32 mouse cellular contexts compared by ENCODE assay signal in the genomic region with DNA sequence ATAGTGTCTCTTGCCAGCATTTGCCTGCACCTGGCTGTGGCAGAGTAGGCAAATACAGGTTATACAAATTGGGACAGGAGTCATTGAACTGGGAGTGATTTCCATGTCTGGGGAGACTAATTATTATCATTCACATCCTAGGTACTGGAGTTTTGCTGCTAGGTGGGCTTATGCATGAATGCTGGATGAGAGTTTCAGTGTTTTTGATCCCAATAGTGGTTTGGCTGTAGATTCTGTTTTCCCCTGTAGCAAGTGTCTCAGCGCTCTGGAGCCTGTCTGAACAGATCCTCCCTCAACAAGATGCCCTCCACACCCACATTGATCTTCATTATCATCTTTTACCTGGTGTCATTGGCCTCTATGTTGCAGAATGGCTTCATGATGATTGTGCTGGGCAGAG. TPM values are rescaled to one million over a fixed set of nuclear protein-coding genes. Genes with fewer than 3 reads are reported as not detected.
"Had no signal": no experiment of that assay in that cellular context is flagged by ENCODE, and none has a peak within 500 bp of the region (broad histone marks: within the 10 kb centered on the region; RNA-seq: fewer than 3 reads in every experiment).

Gene Tas2r143 (plus strand): TSS at position 301 of the 400 bp plus-strand sequence.

- H3K9me3 ChIP-seq: embryonic facial prominence, embryonic 10.5 days; embryonic facial prominence, embryonic 12.5 days; embryonic facial prominence, embryonic 13.5 days; embryonic facial prominence, embryonic 15.5 days; forebrain, embryonic 10.5 days; forebrain, embryonic 12.5 days; forebrain, embryonic 13.5 days; forebrain, embryonic 15.5 days had no signal

- H3K9ac ChIP-seq: embryonic facial prominence, embryonic 12.5 days; embryonic facial prominence, embryonic 13.5 days; embryonic facial prominence, embryonic 15.5 days; forebrain, embryonic 12.5 days; forebrain, embryonic 13.5 days; forebrain, embryonic 15.5 days; forebrain, postnatal 0 days had no signal

- H3K27ac ChIP-seq: embryonic facial prominence, embryonic 10.5 days; embryonic facial prominence, embryonic 12.5 days; embryonic facial prominence, embryonic 13.5 days; embryonic facial prominence, embryonic 15.5 days; forebrain, embryonic 10.5 days; forebrain, embryonic 12.5 days; forebrain, embryonic 13.5 days; forebrain, embryonic 15.5 days; gastrocnemius, adult 2 months; heart, adult 2 months had no signal

- H3K4me1 ChIP-seq: embryonic facial prominence, embryonic 10.5 days; embryonic facial prominence, embryonic 12.5 days; embryonic facial prominence, embryonic 13.5 days; forebrain, embryonic 10.5 days; forebrain, embryonic 12.5 days; forebrain, embryonic 13.5 days; forebrain, embryonic 15.5 days had no signal

- H3K27me3 ChIP-seq: embryonic facial prominence, embryonic 12.5 days; embryonic facial prominence, embryonic 13.5 days; embryonic facial prominence, embryonic 15.5 days; forebrain, embryonic 12.5 days; forebrain, embryonic 13.5 days; forebrain, embryonic 15.5 days had no signal

- H3K4me2 ChIP-seq: embryonic facial prominence, embryonic 12.5 days; embryonic facial prominence, embryonic 13.5 days; embryonic facial prominence, embryonic 15.5 days; forebrain, embryonic 12.5 days; forebrain, embryonic 13.5 days; forebrain, embryonic 15.5 days had no signal

- H3K4me3 ChIP-seq: embryonic facial prominence, embryonic 10.5 days; embryonic facial prominence, embryonic 12.5 days; embryonic facial prominence, embryonic 13.5 days; embryonic facial prominence, embryonic 15.5 days; erythroblast, embryonic 14.5 days; forebrain, embryonic 10.5 days; forebrain, embryonic 12.5 days; forebrain, embryonic 13.5 days; forebrain, embryonic 15.5 days; gastrocnemius, adult 2 months; heart, adult 2 months had no signal

- H3K36me3 ChIP-seq: embryonic facial prominence, embryonic 10.5 days; embryonic facial prominence, embryonic 12.5 days; embryonic facial prominence, embryonic 13.5 days; embryonic facial prominence, embryonic 15.5 days; forebrain, embryonic 10.5 days; forebrain, embryonic 12.5 days; forebrain, embryonic 15.5 days had no signal

- DNase-seq: cerebellum, adult 9-10 months; cerebellum, adult 9-11 months; cerebellum, postnatal 14 days; cerebellum, postnatal 25 days; cerebellum, postnatal 36 days; embryo, embryonic 11 days; forebrain, postnatal 0 days; gastrocnemius, adult 2 months; gastrocnemius, postnatal 10 days; gastrocnemius, postnatal 14 days; gastrocnemius, postnatal 25 days; gastrocnemius, postnatal 36 days; heart, adult 18-20 months; heart, adult 2 months had no signal

- ATAC-seq: forebrain, embryonic 13.5 days; forebrain, embryonic 14.5 days; forebrain, embryonic 15.5 days; forebrain, embryonic 16.5 days had no signal

RNA-seq across cellular contexts. Expression of gene Tas2r143, which starts in this region (rescaled TPM):
- total RNA-seq: common myeloid progenitor, adult 5-6 weeks; forebrain, postnatal 0 days; gastrocnemius, adult 18-20 months; gastrocnemius, adult 2 months; gastrocnemius, adult 8-10 months; gastrocnemius, postnatal 10 days; gastrocnemius, postnatal 25 days; gastrocnemius, postnatal 36 days; heart, adult 18-20 months; heart, adult 2 months; heart, adult 8-10 months had no signal
- polyA plus RNA-seq: embryonic facial prominence, embryonic 10.5 days; embryonic facial prominence, embryonic 11.5 days; embryonic facial prominence, embryonic 12.5 days; embryonic facial prominence, embryonic 13.5 days; embryonic facial prominence, embryonic 14.5 days; embryonic facial prominence, embryonic 15.5 days; erythroblast, embryonic 14.5 days; forebrain, embryonic 10.5 days; forebrain, embryonic 11.5 days; forebrain, embryonic 12.5 days; forebrain, embryonic 13.5 days; forebrain, embryonic 14.5 days; forebrain, embryonic 15.5 days; forebrain, embryonic 16.5 days; forebrain, postnatal 0 days had no signal
